Mouse (Mus musculus) limb, embryonic 14.5 days (tissue): ENCODE measurements around the gene Mpped2. TPM values are rescaled to one million over a fixed set of nuclear protein-coding genes. Genes with fewer than 3 reads are reported as not detected.

Source experiments
- ATAC-seq: fragments of 200-750 bp; cut with Nextera tagmentation; 2 replicates; pipeline ENCODE4 v1.8.0; 2017; ENCODE audit warnings: low read depth, moderate number of reproducible peaks, moderate TSS enrichment; ENCODE audit not compliant: low FRiP score
- DNase-seq: peaks from one replicate; pipeline ENCODE4 v3.0.0-alpha.2; 2015; ENCODE audit warnings: low spot score
- H3K27ac ChIP-seq: fragments of 300-500 bp; sonication (generic); replicated peaks from 2 replicates; pipeline ENCODE4 v1.5.1; 2014; ENCODE audit warnings: low read depth, mild to moderate bottlenecking, low read length, moderate library complexity, mixed read lengths
- H3K27me3 ChIP-seq: fragments of 300-500 bp; sonication (generic); 2 replicates; pipeline ENCODE4 v1.6.1; 2014; ENCODE audit warnings: low read length, mixed read lengths; ENCODE audit not compliant: control insufficient read depth, insufficient read depth
- H3K36me3 ChIP-seq: fragments of 300-500 bp; sonication (generic); 2 replicates; pipeline ENCODE4 v1.6.1; 2014; ENCODE audit warnings: mild to moderate bottlenecking, low read length, moderate library complexity, mixed read lengths; ENCODE audit not compliant: control insufficient read depth, insufficient read depth
- H3K4me1 ChIP-seq: fragments of 300-500 bp; sonication (generic); 2 replicates; pipeline ENCODE4 v1.6.1; 2014; ENCODE audit warnings: antibody characterized with exemption, low read length, mixed read lengths; ENCODE audit not compliant: control insufficient read depth, insufficient read depth
- H3K4me2 ChIP-seq: fragments of 300-500 bp; sonication (generic); replicated peaks from 2 replicates; pipeline ENCODE4 v1.6.1; 2014; ENCODE audit warnings: low read depth, mild to moderate bottlenecking, low read length, moderate library complexity; ENCODE audit not compliant: severe bottlenecking
- H3K4me3 ChIP-seq: fragments of 300-500 bp; sonication (generic); replicated peaks from 2 replicates; pipeline ENCODE4 v1.5.1; 2014; ENCODE audit warnings: low read length
- H3K9ac ChIP-seq: fragments of 300-500 bp; sonication (generic); 2 replicates; pipeline ENCODE4 v1.6.1; 2014; ENCODE audit warnings: mild to moderate bottlenecking, low read depth, low read length, moderate library complexity; ENCODE audit not compliant: severe bottlenecking
- H3K9me3 ChIP-seq: fragments of 300-500 bp; sonication (generic); 2 replicates; pipeline ENCODE4 v1.6.1; 2016; ENCODE audit warnings: low read length; ENCODE audit not compliant: control insufficient read depth
- POLR2A ChIP-seq: fragments of 200-500 bp; IDR thresholded peaks from 2 replicates; pipeline ENCODE4 v1.8.0; 2012; ENCODE audit warnings: inconsistent platforms, mild to moderate bottlenecking, moderate library complexity, borderline replicate concordance; ENCODE audit not compliant: insufficient read depth, insufficient read length; ENCODE audit errors: extremely low read depth
- WGBS: fragments of 180-500 bp; shearing (Covaris S2); extraction: QIAGEN DNeasy Blood & Tissue Kit; methylation state at CpG from one replicate; pipeline ENCODE4 v1.1.7; 2014; 5-methylcytosine and 5-hydroxymethylcytosine counted together
- polyA plus RNA-seq, 2 experiments: library from polyadenylated mRNA; depleted of rRNA in 1 of 2; stranded (reverse) in 1 of 2; unstranded in 1 of 2; fragments of >200 nt; fragmentation: Nextera tagmentation in 1 of 2; extraction: Ambion mirVana in 1 of 2; gene quantifications; 2 replicates each; pipeline versions ENCODE4 v1.2.1 to v1.2.3; 2012 to 2014

Gene Mpped2
- polyA plus RNA-seq, 2 experiments: 37.8 to 79.5 TPM

DNA sequence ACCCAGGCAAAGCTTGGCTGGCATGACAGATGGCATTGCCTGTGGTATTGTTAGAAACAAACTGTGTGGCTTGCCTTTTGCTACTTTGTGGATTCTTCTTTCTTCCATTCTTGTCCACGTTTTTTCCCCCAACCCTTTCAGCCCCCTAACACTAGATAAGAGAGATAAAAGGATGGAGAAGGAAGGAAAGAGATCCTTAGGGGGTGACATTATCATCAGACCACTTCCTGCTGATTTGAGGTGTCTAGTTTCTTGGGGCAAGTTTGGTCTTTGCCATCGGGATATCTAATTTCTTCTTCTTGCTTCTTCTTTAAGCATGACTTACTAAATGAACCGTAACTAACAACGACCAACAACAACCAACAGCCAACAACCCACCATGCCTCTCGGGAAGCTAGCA lies 40.3 kb downstream of the Mpped2 start:
- Histone ChIP-seq H3K4me1 (peaks cover 25% of the 10 kb centered on the region), H3K4me2 (no peak overlapping the region), H3K9ac (no peak overlapping the region), H3K4me3 (no peak overlapping the region), H3K27me3 (no peaks in the 10 kb centered on the region), H3K27ac (no peak overlapping the region), H3K9me3 (no peaks in the 10 kb centered on the region), H3K36me3 (0 out of 2 replicates have a peak, but pooled peaks cover 3% of the 10 kb centered on the region)
- ATAC-seq (no peak), DNase-seq (no peak)
- 80% methylated on average over 5 of the region's 5 CpGs for WGBS
- TF ChIP-seq POLR2A: no peak

DNA sequence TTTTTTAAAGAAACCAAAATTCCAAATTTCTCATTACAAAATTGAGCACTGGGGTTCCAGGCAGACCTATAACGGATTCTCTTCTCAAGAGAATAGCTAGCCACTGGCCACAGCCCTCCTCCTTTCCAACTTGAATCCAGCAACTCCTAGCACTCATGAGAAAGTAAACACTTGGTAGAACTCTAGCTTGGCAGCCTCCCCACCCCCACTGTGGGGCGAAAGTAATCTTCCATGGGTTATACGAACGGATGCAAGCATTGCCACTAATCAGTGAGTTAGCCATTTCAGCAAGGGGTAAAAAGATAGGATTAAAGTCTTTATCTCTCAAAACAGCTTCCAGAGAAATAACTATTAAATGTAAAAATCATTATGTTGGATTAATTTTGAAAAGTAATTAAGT lies 40.9 kb downstream of the Mpped2 start:
- no peak overlapping the region for H3K4me2 ChIP-seq
- 0 out of 2 replicates have a peak, but pooled peaks cover 3% of the 10 kb centered on the region for H3K36me3 ChIP-seq
- H3K27ac ChIP-seq: no peak overlapping the region
- no peak overlapping the region for H3K4me3 ChIP-seq
- DNase-seq (no peak), ATAC-seq (no peak)
- H3K9ac ChIP-seq: no peak overlapping the region
- no peak for TF ChIP-seq POLR2A
- no peaks in the 10 kb centered on the region for H3K27me3 ChIP-seq
- H3K9me3 ChIP-seq: no peaks in the 10 kb centered on the region
- peaks cover 23% of the 10 kb centered on the region for H3K4me1 ChIP-seq
- 77% methylated on average over 4 of the region's 4 CpGs for WGBS

DNA sequence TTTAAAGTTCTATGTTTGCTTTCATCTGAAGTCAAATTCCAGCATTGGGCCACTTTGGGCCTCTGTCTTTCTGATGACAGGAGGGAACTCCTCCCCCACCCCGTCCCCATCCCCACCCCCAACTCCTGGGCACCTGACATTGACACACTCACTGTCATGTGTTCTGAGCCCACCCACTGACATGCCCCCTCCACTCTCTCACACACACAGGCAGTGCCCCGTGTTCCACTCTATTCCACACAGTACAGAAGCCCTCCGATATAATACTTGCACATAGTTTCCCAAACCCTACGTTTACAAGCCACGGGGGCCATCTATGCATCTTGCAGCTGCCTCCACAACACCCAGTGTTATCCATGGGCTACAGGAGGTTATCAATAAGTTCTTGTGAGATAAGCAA lies 42.1 kb downstream of the Mpped2 start:
- DNase-seq (no peak), ATAC-seq (no peak)
- no peak for TF ChIP-seq POLR2A
- H3K27ac ChIP-seq: no peak overlapping the region
- H3K27me3 ChIP-seq: no peaks in the 10 kb centered on the region
- 0 out of 2 replicates have a peak, but pooled peaks cover 3% of the 10 kb centered on the region for H3K36me3 ChIP-seq
- no peak overlapping the region for H3K4me2 ChIP-seq
- H3K4me1 ChIP-seq: peaks cover 11% of the 10 kb centered on the region
- H3K9me3 ChIP-seq: no peaks in the 10 kb centered on the region
- no peak overlapping the region for H3K4me3 ChIP-seq
- H3K9ac ChIP-seq: no peak overlapping the region
- WGBS: 68% methylated on average over 5 of the region's 5 CpGs

DNA sequence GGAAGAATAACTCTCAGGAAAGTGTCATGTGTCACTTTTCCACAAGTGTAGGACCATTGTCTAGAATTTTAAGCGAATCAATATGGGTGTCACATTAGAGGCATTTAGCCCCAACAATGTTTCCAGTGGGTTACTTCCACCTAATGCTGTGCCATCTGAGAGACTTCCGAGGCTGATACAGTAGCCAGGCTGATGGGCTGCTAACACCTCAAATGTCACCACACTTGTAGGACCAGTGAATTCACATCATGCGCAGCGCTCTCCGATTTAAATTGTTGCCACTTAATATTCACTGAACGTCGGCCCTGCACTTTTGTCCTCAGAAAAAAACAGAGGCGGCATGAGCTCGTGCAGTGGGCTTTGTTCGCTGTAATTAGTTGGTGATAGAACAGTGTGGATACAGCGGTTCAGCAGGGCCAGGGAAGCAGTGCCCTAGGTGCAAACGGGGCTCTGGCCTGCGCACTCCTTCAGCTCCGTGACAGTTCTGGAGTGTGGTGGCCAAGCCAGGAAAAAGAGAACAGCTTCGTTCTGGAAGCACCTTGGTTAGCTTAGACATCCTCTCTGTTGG lies 42.8 kb downstream of the Mpped2 start:
- no peak for DNase-seq
- Histone ChIP-seq H3K27me3 (no peaks in the 10 kb centered on the region), H3K36me3 (0 out of 2 replicates have a peak, but pooled peaks cover 3% of the 10 kb centered on the region), H3K4me3 (no peak overlapping the region), H3K4me1 (peaks cover 5% of the 10 kb centered on the region), H3K9me3 (no peaks in the 10 kb centered on the region), H3K4me2 (no peak overlapping the region), H3K27ac (no peak overlapping the region), H3K9ac (no peak overlapping the region)
- ATAC-seq: no peak
- WGBS: 81% methylated on average over 15 of the region's 15 CpGs
- no peak for TF ChIP-seq POLR2A

DNA sequence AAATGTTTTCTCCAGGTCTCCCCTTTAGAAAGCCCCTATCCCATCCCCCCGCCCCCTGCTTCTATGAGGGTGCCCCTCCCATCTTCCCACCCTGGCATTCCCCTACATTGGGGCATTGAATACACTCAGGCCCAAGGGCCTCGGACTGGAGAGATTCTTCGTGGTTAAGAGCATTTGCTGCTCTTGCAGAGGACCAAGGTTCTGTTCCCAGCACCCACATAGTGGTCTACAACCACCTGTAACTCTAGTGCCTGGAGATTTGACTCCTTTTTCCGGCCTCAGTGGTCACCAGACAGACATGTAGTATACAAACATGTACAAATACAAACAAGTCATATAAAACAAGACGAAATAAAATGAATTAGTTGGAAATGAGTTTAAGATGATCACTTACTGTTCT lies 45.9 kb downstream of the Mpped2 start:
- Histone ChIP-seq H3K27me3 (no peaks in the 10 kb centered on the region), H3K9ac (no peak overlapping the region), H3K9me3 (no peaks in the 10 kb centered on the region), H3K27ac (no peak overlapping the region), H3K36me3 (no peaks in the 10 kb centered on the region), H3K4me1 (0 out of 2 replicates have a peak, but pooled peaks cover 3% of the 10 kb centered on the region), H3K4me2 (no peak overlapping the region), H3K4me3 (no peak overlapping the region)
- WGBS: 93% methylated on average over 5 of the region's 5 CpGs
- DNase-seq: no peak
- no peak for ATAC-seq
- TF ChIP-seq POLR2A: no peak
